Mouse (Mus musculus) hindbrain, postnatal 0 days (tissue): ENCODE data around the gene Fuca1. TPM values are rescaled to one million over a fixed set of nuclear protein-coding genes. Genes with fewer than 3 reads are reported as not detected.

ENCODE experiments used
- ATAC-seq: fragments of 200-750 bp; cut with Nextera tagmentation; 2 replicates; pipeline ENCODE4 v1.8.0; 2017; ENCODE audit warnings: mild to moderate bottlenecking, moderate TSS enrichment, moderate library complexity
- DNase-seq: peaks from one replicate; pipeline ENCODE4 v3.0.0-alpha.2; 2015; ENCODE audit warnings: low spot score
- H3K27ac ChIP-seq: fragments of 300-500 bp; sonication (generic); 2 replicates; pipeline ENCODE4 v1.5.1; 2014; ENCODE audit warnings: mild to moderate bottlenecking
- H3K27me3 ChIP-seq: fragments of 300-500 bp; sonication (generic); 2 replicates; pipeline ENCODE4 v1.6.1; 2014; ENCODE audit warnings: low read length, mixed read lengths; ENCODE audit not compliant: insufficient read depth
- H3K36me3 ChIP-seq: fragments of 300-500 bp; sonication (generic); 2 replicates; pipeline ENCODE4 v1.6.1; 2014; ENCODE audit warnings: low read length, mixed read lengths; ENCODE audit not compliant: insufficient read depth
- H3K4me1 ChIP-seq: fragments of 300-500 bp; sonication (generic); 2 replicates; pipeline ENCODE4 v1.6.1; 2014; ENCODE audit warnings: antibody characterized with exemption, low read length, mixed read lengths; ENCODE audit not compliant: insufficient read depth
- H3K4me2 ChIP-seq: fragments of 300-500 bp; sonication (generic); 2 replicates; pipeline ENCODE4 v1.6.1; 2014; ENCODE audit warnings: low read depth, mild to moderate bottlenecking, low read length, moderate library complexity, mixed read lengths
- H3K4me3 ChIP-seq: fragments of 300-500 bp; sonication (generic); 2 replicates; pipeline ENCODE4 v1.5.1; 2014; ENCODE audit warnings: low read length
- H3K9ac ChIP-seq: fragments of 300-500 bp; sonication (generic); replicated peaks from 2 replicates; pipeline ENCODE4 v1.6.1; 2014; ENCODE audit warnings: mild to moderate bottlenecking, low read length, moderate library complexity, mixed read lengths
- H3K9me3 ChIP-seq: fragments of 300-500 bp; sonication (generic); 2 replicates; pipeline ENCODE4 v1.6.1; 2016; ENCODE audit warnings: low read length, mixed read lengths
- CTCF ChIP-seq: IDR thresholded peaks from 2 replicates; pipeline ENCODE4 v1.5.1; 2016; ENCODE audit warnings: antibody characterized with exemption, control low read depth, low read depth
- WGBS: fragments of 180-500 bp; shearing (Covaris S2); extraction: QIAGEN DNeasy Blood & Tissue Kit; methylation state at CpG from one replicate; pipeline ENCODE4 v1.1.7; 2014; 5-methylcytosine and 5-hydroxymethylcytosine counted together
- polyA plus RNA-seq: library from polyadenylated mRNA; unstranded; fragments of >200 nt; fragmentation: Nextera tagmentation; extraction: Ambion mirVana; gene quantifications from 2 replicates; pipeline ENCODE4 v1.2.1, GENCODE M21; 2015
- total RNA-seq: library from RNA; depleted of rRNA; stranded (reverse); fragments of >200 nt; gene quantifications from 2 replicates; pipeline ENCODE4 v1.2.3, GENCODE M21; 2014; rRNA removed

Fuca1 gene
- total and polyA plus RNA-seq, 2 experiments from 2014 or later = 43.6 to 97.3 TPM

DNA sequence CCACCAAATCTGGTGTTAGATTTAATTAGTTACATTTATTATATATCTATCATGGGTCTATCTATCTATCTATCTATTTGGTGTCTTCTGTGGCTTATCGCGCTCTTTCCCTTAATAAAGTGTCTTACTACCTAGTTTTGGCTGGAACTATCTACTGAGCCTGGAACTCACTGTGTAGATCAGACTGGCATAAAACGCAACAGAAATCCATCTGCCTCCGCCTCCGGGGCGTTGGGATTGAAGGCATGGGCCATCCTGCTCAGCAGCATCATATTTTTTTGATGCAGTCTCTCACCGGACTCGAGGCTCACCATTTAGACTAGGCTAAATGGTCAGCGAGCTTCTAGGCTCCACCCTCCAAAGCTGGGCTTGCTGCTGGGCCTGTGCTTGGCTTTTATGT, 67.2 kb downstream of the Fuca1 start:
- Histone ChIP-seq H3K9ac (peak overlapping the region; percentile 89), H3K27me3 (no peaks in the 10 kb centered on the region), H3K27ac (peak overlapping the region; percentile 80; the same call in 1 of the 2 replicates), H3K9me3 (no peaks in the 10 kb centered on the region), H3K4me3 (peak overlapping the region; percentile 84), H3K4me1 (peaks cover 12% of the 10 kb centered on the region), H3K36me3 (peaks cover 12% of the 10 kb centered on the region), H3K4me2 (peak overlapping the region; percentile 99)
- ATAC-seq = no peak
- DNase-seq = no peak
- WGBS = 65% methylated on average over 9 of the region's 9 CpGs
- no peak for TF ChIP-seq CTCF

Other genes with a start within 250 kb of the Fuca1 start
- gene Ifnlr1, start 234.4 kb upstream of the Fuca1 start, total RNA-seq = 0.22 and 0.58 TPM in 2 replicates
- gene Ifnlr1, start 234.4 kb upstream of the Fuca1 start, polyA plus RNA-seq = 0.11 and 0.23 TPM in 2 replicates
- gene Il22ra1, start 192.6 kb upstream of the Fuca1 start, total RNA-seq = 0.84 TPM in 1 of 2 replicates, not detected in the other
- not detected in 2 replicates for gene Il22ra1, start 192.6 kb upstream of the Fuca1 start, polyA plus RNA-seq
- gene Myom3, start 161.0 kb upstream of the Fuca1 start, total RNA-seq = 0.58 and 2.0 TPM in 2 replicates
- gene Myom3, start 161.0 kb upstream of the Fuca1 start, polyA plus RNA-seq = 1.4 and 1.6 TPM in 2 replicates
- gene Srsf10, start 65.0 kb upstream of the Fuca1 start, total RNA-seq = 52.8 and 61.0 TPM in 2 replicates
- gene Srsf10, start 65.0 kb upstream of the Fuca1 start, polyA plus RNA-seq = 147 and 155 TPM in 2 replicates
- gene Pnrc2, start 46.9 kb upstream of the Fuca1 start, total RNA-seq = 54.9 and 55.0 TPM in 2 replicates
- gene Pnrc2, start 46.9 kb upstream of the Fuca1 start, polyA plus RNA-seq = 81.7 and 90.4 TPM in 2 replicates
- 0.04 and 0.58 TPM in 2 replicates for gene Cnr2, start 25.3 kb upstream of the Fuca1 start, total RNA-seq
- gene Cnr2, start 25.3 kb upstream of the Fuca1 start, polyA plus RNA-seq = 0.04 and 0.06 TPM in 2 replicates
- gene Hmgcl, start 25.7 kb downstream of the Fuca1 start, total RNA-seq = 27.0 and 38.6 TPM in 2 replicates
- gene Hmgcl, start 25.7 kb downstream of the Fuca1 start, polyA plus RNA-seq = 55.0 and 60.0 TPM in 2 replicates
- gene Gale, start 43.0 kb downstream of the Fuca1 start, total RNA-seq = 36.2 and 41.2 TPM in 2 replicates
- 39.8 and 40.2 TPM in 2 replicates for gene Gale, start 43.0 kb downstream of the Fuca1 start, polyA plus RNA-seq
- gene Lypla2, start 51.9 kb downstream of the Fuca1 start, total RNA-seq = 135 and 172 TPM in 2 replicates
- 183 and 186 TPM in 2 replicates for gene Lypla2, start 51.9 kb downstream of the Fuca1 start, polyA plus RNA-seq
- 53.2 and 60.2 TPM in 2 replicates for gene Pithd1, start 66.5 kb downstream of the Fuca1 start, total RNA-seq
- 84.5 and 85.7 TPM in 2 replicates for gene Pithd1, start 66.5 kb downstream of the Fuca1 start, polyA plus RNA-seq
- 20.9 and 26.5 TPM in 2 replicates for gene Eloa, start 101.0 kb downstream of the Fuca1 start, total RNA-seq
- gene Eloa, start 101.0 kb downstream of the Fuca1 start, polyA plus RNA-seq = 19.7 and 19.8 TPM in 2 replicates
- gene Rpl11, start 132.7 kb downstream of the Fuca1 start, total RNA-seq = 765 and 914 TPM in 2 replicates
- gene Rpl11, start 132.7 kb downstream of the Fuca1 start, polyA plus RNA-seq = 297 and 312 TPM in 2 replicates
- 204 and 344 TPM in 2 replicates for gene Id3, start 222.8 kb downstream of the Fuca1 start, total RNA-seq
- gene Id3, start 222.8 kb downstream of the Fuca1 start, polyA plus RNA-seq = 253 and 254 TPM in 2 replicates